Mouse (Mus musculus) stomach, postnatal 0 days (tissue): ENCODE measurements around the gene Ctsk.

Experiments
- CTCF ChIP-seq: IDR thresholded peaks from 2 replicates; pipeline ENCODE4 v1.5.1; 2016; ENCODE audit warnings: antibody characterized with exemption, low read depth, mild to moderate bottlenecking, moderate library complexity
- EP300 ChIP-seq: optimal IDR thresholded peaks from 2 replicates; pipeline ENCODE3; 2016; ENCODE audit warnings: antibody characterized with exemption

DNA sequence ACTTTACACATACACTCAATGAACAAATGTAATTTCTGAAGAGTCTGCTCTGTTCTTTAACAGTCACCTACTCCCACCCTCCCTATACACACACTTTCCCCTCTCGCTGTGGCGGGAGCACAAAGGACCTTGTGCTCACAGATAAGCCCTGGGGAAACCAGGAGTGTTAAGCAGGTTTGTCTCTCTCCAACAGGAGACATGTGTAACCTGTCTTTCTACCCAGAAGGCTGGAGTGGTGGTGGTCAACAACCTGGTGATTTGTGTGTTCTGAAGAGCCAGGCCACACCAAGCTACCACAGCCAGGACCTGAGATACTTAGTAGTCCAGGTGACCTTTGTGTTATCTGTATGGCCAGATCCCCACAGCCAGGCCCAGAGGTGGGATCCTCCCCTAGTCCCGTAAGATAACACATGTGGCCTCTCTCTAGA is 17.6 kb downstream of the Ctsk start:
- TF ChIP-seq CTCF = no peak
- TF ChIP-seq EP300 = no peak
